9 mouse cellular contexts compared by ENCODE assay signal in genomic region chr1:75244836-75245235, GRCm38 (mm10). TPM values are rescaled to one million over a fixed set of nuclear protein-coding genes. Genes with fewer than 3 reads are reported as not detected.
A peak's percentile ranks its signal among the peaks of the same experiment; 100 is the strongest.
DNase-seq lines count a peak whose midpoint lies in the region; ATAC-seq and TF ChIP-seq lines count a peak whose summit lies in the region.
"Had no signal": no experiment of that assay in that cellular context is flagged by ENCODE, and none has a peak within 500 bp of the region (broad histone marks: within the 10 kb centered on the region; RNA-seq: fewer than 3 reads in every experiment).

No protein-coding gene starts in this region.

- no peaks in the 10 kb centered on the region for H3K27me3 ChIP-seq in embryonic facial prominence, embryonic 14.5 days (replicated peaks; ENCODE audit: control insufficient read depth, insufficient read depth, low read length)
- no peaks in the 10 kb centered on the region for H3K27me3 ChIP-seq in intestine, embryonic 16.5 days (replicated peaks; ENCODE audit: control insufficient read depth, insufficient read depth, low read length)
- H3K27me3 ChIP-seq in liver, embryonic 14.5 days (ENCODE audit: control insufficient read depth, insufficient read depth, low read length) = no peaks in the 10 kb centered on the region
- H3K27me3 ChIP-seq: megakaryocyte, embryonic 14.5 days had no signal

- H3K4me3 ChIP-seq in embryonic facial prominence, embryonic 14.5 days (ENCODE audit: low read depth, low read length) = no peak overlapping the region
- no peak overlapping the region for H3K4me3 ChIP-seq in intestine, embryonic 16.5 days (ENCODE audit: low read length)
- H3K4me3 ChIP-seq in liver, embryonic 14.5 days (ENCODE audit: insufficient read depth in 1 of 2, low read depth in 2 of 2, low read length in 2 of 2) = no peak overlapping the region
- H3K4me3 ChIP-seq: megakaryocyte, embryonic 14.5 days had no signal

- H3K4me2 ChIP-seq in embryonic facial prominence, embryonic 14.5 days (ENCODE audit: low read depth, low read length) = no peak overlapping the region
- no peak overlapping the region for H3K4me2 ChIP-seq in intestine, embryonic 16.5 days (ENCODE audit: low read depth, low read length)
- no peak overlapping the region for H3K4me2 ChIP-seq in liver, embryonic 14.5 days (ENCODE audit: low read depth)

- no peaks in the 10 kb centered on the region for H3K4me1 ChIP-seq in embryonic facial prominence, embryonic 14.5 days (ENCODE audit: control insufficient read depth, insufficient read depth, low read length)
- peaks cover 8% of the 10 kb centered on the region for H3K4me1 ChIP-seq in intestine, embryonic 16.5 days (ENCODE audit: control insufficient read depth, insufficient read depth, low read length)
- 0 out of 4 replicates have a peak, but pooled peaks cover 0 to 3% of the 10 kb centered on the region in 2 experiments for H3K4me1 ChIP-seq in liver, embryonic 14.5 days (replicated peaks; ENCODE audit: control insufficient read depth in 2 of 2, insufficient read depth in 2 of 2, low read length in 1 of 2)

- peak; percentile 76 for ATAC-seq in embryonic facial prominence, embryonic 14.5 days (ENCODE audit: low read depth)
- ATAC-seq in intestine, embryonic 16.5 days = peak; percentile 72
- ATAC-seq in liver, embryonic 14.5 days (ENCODE audit: insufficient read depth) = peak; percentile 63
- ATAC-seq in neutrophil, adult 5-6 weeks (ENCODE audit: extremely low read depth, insufficient number of reproducible peaks, low FRiP score, poor library complexity, severe bottlenecking) = peak; percentile 37; the same call in 1 of the 2 replicates

- TF ChIP-seq EP300 in liver, embryonic 14.5 days (IDR thresholded peaks at IDR 0.05; ENCODE audit: low read depth) = no peak

- TF ChIP-seq CTCF in liver, embryonic 14.5 days (IDR thresholded peaks at IDR 0.05; ENCODE audit: low read depth) = no peak

- no peak overlapping the region for H3K9ac ChIP-seq in embryonic facial prominence, embryonic 14.5 days (ENCODE audit: low read depth, low read length)
- H3K9ac ChIP-seq in intestine, embryonic 16.5 days (ENCODE audit: low read depth, low read length) = no peak overlapping the region
- H3K9ac ChIP-seq in liver, embryonic 14.5 days (replicated peaks) = no peak overlapping the region

- no peak overlapping the region for H3K27ac ChIP-seq in embryonic facial prominence, embryonic 14.5 days (replicated peaks; ENCODE audit: low read depth, low read length)
- no peak overlapping the region for H3K27ac ChIP-seq in intestine, embryonic 16.5 days (ENCODE audit: low read length)
- H3K27ac ChIP-seq in liver, embryonic 14.5 days = no peak overlapping the region

- no peaks in the 10 kb centered on the region for H3K9me3 ChIP-seq in embryonic facial prominence, embryonic 14.5 days (ENCODE audit: control insufficient read depth, low read length)
- H3K9me3 ChIP-seq in intestine, embryonic 16.5 days (ENCODE audit: control insufficient read depth, low read length) = no peaks in the 10 kb centered on the region
- no peaks in the 10 kb centered on the region for H3K9me3 ChIP-seq in liver, embryonic 14.5 days (ENCODE audit: control insufficient read depth, low read length)
- H3K9me3 ChIP-seq: megakaryocyte, embryonic 14.5 days had no signal

- peak; percentile 70 for DNase-seq in left cerebral cortex, adult 11 months (ENCODE audit: low spot score)
- DNase-seq in left cerebral cortex, adult 8-10 months (ENCODE audit: low spot score in 2 of 2) = no peak
- peak; percentile 94 for DNase-seq in R1 (ENCODE audit: low read depth, low spot score)
- peak; percentile 74 for DNase-seq in embryonic facial prominence, embryonic 14.5 days (ENCODE audit: low spot score)
- peak; percentile 43 to 53 (median 44) for DNase-seq in liver, embryonic 14.5 days (ENCODE audit: low read depth in 3 of 3, low spot score in 3 of 3)
- DNase-seq in ovary, postnatal 36 days (ENCODE audit: low spot score) = no peak

- 23% methylated on average over 4 of the region's 4 CpGs for WGBS in embryonic facial prominence, embryonic 14.5 days
- WGBS in intestine, embryonic 16.5 days = 23% methylated on average over 4 of the region's 4 CpGs
- WGBS in liver, embryonic 14.5 days (ENCODE audit: insufficient replicate concordance) = 31% methylated on average over 4 of the region's 4 CpGs

- peaks cover 32% of the 10 kb centered on the region for H3K36me3 ChIP-seq in embryonic facial prominence, embryonic 14.5 days (ENCODE audit: control insufficient read depth, insufficient read depth, low read length)
- peaks cover 9% of the 10 kb centered on the region; the same call in 1 of the 2 replicates for H3K36me3 ChIP-seq in intestine, embryonic 16.5 days (ENCODE audit: control insufficient read depth, insufficient read depth, low read length)
- H3K36me3 ChIP-seq in liver, embryonic 14.5 days (replicated peaks; ENCODE audit: control insufficient read depth, insufficient read depth, low read depth) = no peaks in the 10 kb centered on the region; the same call in 1 of the 2 replicates

RNA-seq across cellular contexts. Expression of gene Dnajb2, which starts 8.6 kb away (rescaled TPM):
- 100 to 1,000 TPM in 3 of 4 experiments, 10 to 100 TPM in 1; 98.9 to 111 (median 108) TPM for total RNA-seq in left cerebral cortex, adult 8-10 months (2022)
- polyA plus RNA-seq in embryonic facial prominence, embryonic 14.5 days (2014; fragmentation: Nextera tagmentation; extraction: Ambion mirVana) = 20.0 and 21.0 TPM in 2 replicates
- 20.9 and 24.3 TPM in 2 replicates for polyA plus RNA-seq in intestine, embryonic 16.5 days (2015; fragmentation: Nextera tagmentation; extraction: Ambion mirVana)
- polyA plus RNA-seq in liver, embryonic 14.5 days (2012; rRNA removed) = 17.6 and 21.1 TPM in 2 replicates
- polyA plus RNA-seq in liver, embryonic 14.5 days (2014; fragmentation: Nextera tagmentation; extraction: Ambion mirVana) = 11.1 and 12.5 TPM in 2 replicates
- 39.7 and 54.4 TPM in 2 replicates for total RNA-seq in neutrophil, adult 5-6 weeks (2017)

RNA-seq across cellular contexts. Expression of gene A630095N17Rik, which starts 12.9 kb away (rescaled TPM):
- total RNA-seq in left cerebral cortex, adult 8-10 months (2022) = not detected
- polyA plus RNA-seq in embryonic facial prominence, embryonic 14.5 days (2014; fragmentation: Nextera tagmentation; extraction: Ambion mirVana) = not detected in 2 replicates
- not detected in 2 replicates for polyA plus RNA-seq in intestine, embryonic 16.5 days (2015; fragmentation: Nextera tagmentation; extraction: Ambion mirVana)
- not detected in 2 replicates for polyA plus RNA-seq in liver, embryonic 14.5 days (2012; rRNA removed)
- 0.22 TPM in 1 of 2 replicates, not detected in the other for polyA plus RNA-seq in liver, embryonic 14.5 days (2014; fragmentation: Nextera tagmentation; extraction: Ambion mirVana)
- total RNA-seq in neutrophil, adult 5-6 weeks (2017) = not detected in 2 replicates

RNA-seq across cellular contexts. Expression of gene Ptprn, which starts 19.5 kb away (rescaled TPM):
- 100 to 1,000 TPM; 411 to 436 (median 423) TPM for total RNA-seq in left cerebral cortex, adult 8-10 months (2022)
- 2.0 and 2.9 TPM in 2 replicates for polyA plus RNA-seq in embryonic facial prominence, embryonic 14.5 days (2014; fragmentation: Nextera tagmentation; extraction: Ambion mirVana)
- 2.9 and 3.0 TPM in 2 replicates for polyA plus RNA-seq in intestine, embryonic 16.5 days (2015; fragmentation: Nextera tagmentation; extraction: Ambion mirVana)
- polyA plus RNA-seq in liver, embryonic 14.5 days (2012; rRNA removed) = 0.26 and 0.28 TPM in 2 replicates
- polyA plus RNA-seq in liver, embryonic 14.5 days (2014; fragmentation: Nextera tagmentation; extraction: Ambion mirVana) = 0.08 and 0.17 TPM in 2 replicates
- total RNA-seq in neutrophil, adult 5-6 weeks (2017) = not detected in 2 replicates

RNA-seq across cellular contexts. Expression of gene Tuba4a, which starts 25.2 kb away (rescaled TPM):
- total RNA-seq in left cerebral cortex, adult 8-10 months (2022) = 100 to 1,000 TPM; 598 to 614 (median 602) TPM
- polyA plus RNA-seq in embryonic facial prominence, embryonic 14.5 days (2014; fragmentation: Nextera tagmentation; extraction: Ambion mirVana) = 59.6 and 76.1 TPM in 2 replicates
- 137 and 151 TPM in 2 replicates for polyA plus RNA-seq in intestine, embryonic 16.5 days (2015; fragmentation: Nextera tagmentation; extraction: Ambion mirVana)
- polyA plus RNA-seq in liver, embryonic 14.5 days (2012; rRNA removed) = 155 and 168 TPM in 2 replicates
- polyA plus RNA-seq in liver, embryonic 14.5 days (2014; fragmentation: Nextera tagmentation; extraction: Ambion mirVana) = 346 and 362 TPM in 2 replicates
- total RNA-seq in neutrophil, adult 5-6 weeks (2017) = 77.0 and 83.7 TPM in 2 replicates

RNA-seq across cellular contexts. Expression of gene Resp18, which starts 33.4 kb away (rescaled TPM):
- total RNA-seq in left cerebral cortex, adult 8-10 months (2022) = 100 to 1,000 TPM; 166 to 203 (median 173) TPM
- polyA plus RNA-seq in embryonic facial prominence, embryonic 14.5 days (2014; fragmentation: Nextera tagmentation; extraction: Ambion mirVana) = 6.0 and 6.9 TPM in 2 replicates
- polyA plus RNA-seq in intestine, embryonic 16.5 days (2015; fragmentation: Nextera tagmentation; extraction: Ambion mirVana) = 9.2 and 9.9 TPM in 2 replicates
- not detected in 2 replicates for polyA plus RNA-seq in liver, embryonic 14.5 days (2012; rRNA removed)
- polyA plus RNA-seq in liver, embryonic 14.5 days (2014; fragmentation: Nextera tagmentation; extraction: Ambion mirVana) = not detected in 2 replicates
- not detected in 2 replicates for total RNA-seq in neutrophil, adult 5-6 weeks (2017)

Comparison
In these comparisons a context has a peak if more than half of its experiments do, and no peak if none do; other contexts are left out.
1. DNase-seq: peak in left cerebral cortex, adult 11 months (single experiment), R1 (single experiment), embryonic facial prominence, embryonic 14.5 days (single experiment) and liver, embryonic 14.5 days (3 of 3); none in left cerebral cortex, adult 8-10 months (0 of 2) and ovary, postnatal 36 days (single experiment).
2. Peak in every context shown above with its lines, with median percentiles within 50 percentile points of each other: ATAC-seq.